Mouse (Mus musculus): ENCODE measurements around the gene Ppp4c.

The Ppp4c gene

GRCm38 (mm10) chr7:126778147-126778546 lies 14.1 kb downstream of the Ppp4c start:
- CTCF ChIA-PET: no interaction called here
- POLR2A ChIA-PET: interaction anchor here in 2 of 4 experiments (1.6 to 11.2 kb wide), 4 partner anchors 8 to 20 kb away, joined by 4 to 93 read pairs (median 18); partner anchors contain the start of genes Fam57b (in 2 of the 2) and Ppp4c (in 1 of the 2)

GRCm38 (mm10) chr7:126777476-126777875 lies 14.8 kb downstream of the Ppp4c start:
- CTCF ChIA-PET: interaction anchor here in 1 of 4 experiments (1.3 kb wide), 1 partner anchor 22 kb away, joined by 4 read pairs; no protein-coding TSS in a partner anchor
- POLR2A ChIA-PET: interaction anchor here in 3 of 4 experiments (0.5 to 11.2 kb wide), 12 partner anchors 10 to 327 kb away, joined by 3 to 93 read pairs (median 4); partner anchors contain the start of genes Fam57b (in 2 of the 3) and Ppp4c (in 1 of the 3)

GRCm38 (mm10) chr7:126776598-126777057 lies 15.7 kb downstream of the Ppp4c start, which contains the start of gene Ypel3:
TSS of gene Ypel3 (plus strand) at chr7:126776955.
- CTCF ChIA-PET: interaction anchor here in 2 of 4 experiments (0.6 to 1.3 kb wide), 2 partner anchors 16 to 23 kb away, joined by 3 to 4 read pairs; no protein-coding TSS in a partner anchor
- POLR2A ChIA-PET: interaction anchor here in 2 of 4 experiments (0.7 to 2.4 kb wide), 8 partner anchors 10 to 328 kb away, joined by 3 to 26 read pairs (median 4); partner anchors contain the start of genes Fam57b (in 1 of the 2) and Ppp4c (in 1 of the 2)

GRCm38 (mm10) chr7:126775978-126776234 lies 16.4 kb downstream of the Ppp4c start:
- CTCF ChIA-PET: no interaction called here
- POLR2A ChIA-PET: interaction anchor here in 2 of 4 experiments (0.6 to 2.4 kb wide), 8 partner anchors 8 to 238 kb away, joined by 3 to 26 read pairs (median 4); partner anchors contain the start of gene Fam57b (in 1 of the 2)

- POLR2A ChIA-PET: interaction anchor here in 2 of 4 experiments (0.6 to 2.4 kb wide), 14 partner anchors 8 to 238 kb away, joined by 3 to 26 read pairs (median 4); partner anchors contain the start of gene Fam57b (in 1 of the 2)
These were observed 16.9 kb downstream of the Ppp4c start for GRCm38 (mm10) chr7:126775185-126775977.

GRCm38 (mm10) chr7:126774463-126774862 lies 17.8 kb downstream of the Ppp4c start:
- ChIA-PET POLR2A (interaction anchor here in 2 of 4 experiments (1.0 to 1.7 kb wide), 7 partner anchors 9 to 191 kb away, joined by 3 to 15 read pairs (median 4); no protein-coding TSS in a partner anchor), CTCF (interaction anchor here in 2 of 4 experiments (0.6 to 1.0 kb wide), 3 partner anchors 19 to 295 kb away, joined by 3 to 5 read pairs (median 4); no protein-coding TSS in a partner anchor)

More at GRCm38 (mm10) chr7:126775185-126775977, 16.9 kb downstream of the Ppp4c start:
- CTCF ChIA-PET: interaction anchor here in 2 of 4 experiments (0.9 to 1.0 kb wide), 2 partner anchors 20 to 30 kb away, joined by 3 to 5 read pairs; no protein-coding TSS in a partner anchor

GRCm38 (mm10) chr7:126773351-126773750 lies 18.9 kb downstream of the Ppp4c start:
- ChIA-PET CTCF (no interaction called here), POLR2A (no interaction called here)

- POLR2A ChIA-PET: interaction anchor here (0.6 to 2.9 kb wide), 29 partner anchors 9 to 438 kb away, joined by 3 to 13 read pairs (median 4); partner anchors contain the start of genes Mapk3 (in 1 of the 4), Pagr1a (in 1 of the 4) and Tbx6 (in 1 of the 4)
- CTCF ChIA-PET: interaction anchor here (0.5 to 3.9 kb wide), 9 partner anchors 9 to 585 kb away, joined by 3 to 26 read pairs (median 4); no protein-coding TSS in a partner anchor
These were observed 21.5 kb downstream of the Ppp4c start for GRCm38 (mm10) chr7:126770784-126771183.

GRCm38 (mm10) chr7:126767001-126767400 lies 25.3 kb downstream of the Ppp4c start:
- POLR2A ChIA-PET: interaction anchor here in 2 of 4 experiments (0.6 to 1.6 kb wide), 3 partner anchors 13 to 18 kb away, joined by 3 to 5 read pairs (median 3); no protein-coding TSS in a partner anchor
- CTCF ChIA-PET: no interaction called here

- ChIA-PET CTCF (interaction anchor here in 1 of 4 experiments (1.1 kb wide), 1 partner anchor 14 kb away, joined by 4 read pairs; no protein-coding TSS in a partner anchor), POLR2A (interaction anchor here in 1 of 4 experiments (1.6 kb wide), 1 partner anchor 13 kb away, joined by 5 read pairs; no protein-coding TSS in a partner anchor)
These were observed 26.1 kb downstream of the Ppp4c start, which contains the start of gene Gdpd3 for GRCm38 (mm10) chr7:126766201-126766600. TSS of gene Gdpd3 (plus strand) at chr7:126766334.

- ChIA-PET CTCF (interaction anchor here in 1 of 4 experiments (1.1 kb wide), 1 partner anchor 14 kb away, joined by 4 read pairs; no protein-coding TSS in a partner anchor), POLR2A (no interaction called here)
These were observed 26.8 kb downstream of the Ppp4c start for GRCm38 (mm10) chr7:126765540-126765939.

- CTCF ChIA-PET: interaction anchor here in 1 of 4 experiments (0.6 kb wide), 2 partner anchors 51 to 262 kb away, joined by 3 to 6 read pairs; no protein-coding TSS in a partner anchor
These were observed 29.8 kb downstream of the Ppp4c start for GRCm38 (mm10) chr7:126762471-126763008.

GRCm38 (mm10) chr7:126761529-126762067 lies 30.7 kb downstream of the Ppp4c start:
- POLR2A ChIA-PET: interaction anchor here in 2 of 4 experiments (1.2 to 3.2 kb wide), 6 partner anchors 8 to 33 kb away, joined by 3 to 13 read pairs (median 5); no protein-coding TSS in a partner anchor
- CTCF ChIA-PET: interaction anchor here in 1 of 4 experiments (0.7 kb wide), 1 partner anchor 18 kb away, joined by 4 read pairs; no protein-coding TSS in a partner anchor

More at GRCm38 (mm10) chr7:126762471-126763008, 29.8 kb downstream of the Ppp4c start:
- POLR2A ChIA-PET: interaction anchor here in 1 of 4 experiments (0.7 to 3.2 kb wide), 4 partner anchors 9 to 792 kb away, joined by 3 to 12 read pairs (median 3); no protein-coding TSS in a partner anchor

- ChIA-PET POLR2A (interaction anchor here in 2 of 4 experiments (1.1 to 3.2 kb wide), 9 partner anchors 9 to 259 kb away, joined by 3 to 13 read pairs (median 5); partner anchors contain the start of genes Hirip3 (in 1 of the 2) and Ino80e (in 1 of the 2)), CTCF (interaction anchor here in 1 of 4 experiments (0.6 to 1.0 kb wide), 2 partner anchors 16 to 19 kb away, joined by 3 to 5 read pairs; partner anchors contain the start of gene Ypel3)
These were observed 31.3 kb downstream of the Ppp4c start for GRCm38 (mm10) chr7:126760956-126761355.

GRCm38 (mm10) chr7:126760391-126760802 lies 31.9 kb downstream of the Ppp4c start:
- CTCF ChIA-PET: interaction anchor here in 2 of 4 experiments (0.6 to 1.5 kb wide), 5 partner anchors 9 to 39 kb away, joined by 3 to 8 read pairs (median 3); partner anchors contain the start of gene Ypel3 (in 1 of the 2)
- POLR2A ChIA-PET: interaction anchor here in 3 of 4 experiments (0.5 to 3.2 kb wide), 18 partner anchors 8 to 258 kb away, joined by 3 to 13 read pairs (median 4); partner anchors contain the start of genes Fam57b (in 1 of the 3), Hirip3 (in 1 of the 3), Ino80e (in 1 of the 3) and Ypel3 (in 1 of the 3)

- ChIA-PET CTCF (interaction anchor here in 2 of 4 experiments (0.6 to 1.5 kb wide), 6 partner anchors 9 to 422 kb away, joined by 3 to 8 read pairs (median 4); no protein-coding TSS in a partner anchor), POLR2A (interaction anchor here in 3 of 4 experiments (0.5 to 3.2 kb wide), 18 partner anchors 9 to 258 kb away, joined by 3 to 13 read pairs (median 4); partner anchors contain the start of genes Fam57b (in 1 of the 3), Hirip3 (in 1 of the 3), Ino80e (in 1 of the 3) and Ypel3 (in 1 of the 3))
These were observed 32.5 kb downstream of the Ppp4c start for GRCm38 (mm10) chr7:126759672-126760390.
